Mouse (Mus musculus) urinary bladder, postnatal 36 days (tissue): ENCODE data around the gene Vav2.

Experiments
- DNase-seq, 2 experiments: peaks; one replicate each; pipeline ENCODE4 v3.0.0; 2022; ENCODE audit warnings: low spot score in 2 of 2, mixed read lengths in 1 of 2

Gene Vav2

GRCm38 (mm10) chr2:27410518-27411140 lies 16.2 kb downstream of the Vav2 start:
- no peak for DNase-seq

- DNase-seq, result no peak
Observed at GRCm38 (mm10) chr2:27408194-27408593, 18.6 kb downstream of the Vav2 start.

DNA sequence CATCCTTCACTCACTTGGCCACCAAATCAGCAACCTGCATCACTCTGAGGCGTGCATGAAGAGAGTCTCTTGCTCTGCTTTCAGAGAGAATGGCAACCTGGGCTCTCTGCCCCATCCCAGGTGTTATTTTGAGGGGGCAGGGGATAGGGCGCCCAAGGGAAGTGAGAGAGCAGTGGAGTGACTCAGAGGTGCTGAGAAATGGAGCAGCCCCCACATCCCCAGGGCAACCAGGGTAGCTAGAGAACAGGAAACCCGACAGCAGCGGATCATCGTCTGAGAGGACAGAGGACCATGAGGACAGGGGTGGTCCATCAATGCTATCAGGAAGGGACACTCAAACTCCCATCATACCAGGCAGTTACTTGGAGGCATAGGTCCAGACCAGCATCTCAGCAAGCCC lies 19.9 kb downstream of the Vav2 start:
- DNase-seq, result no peak

DNA sequence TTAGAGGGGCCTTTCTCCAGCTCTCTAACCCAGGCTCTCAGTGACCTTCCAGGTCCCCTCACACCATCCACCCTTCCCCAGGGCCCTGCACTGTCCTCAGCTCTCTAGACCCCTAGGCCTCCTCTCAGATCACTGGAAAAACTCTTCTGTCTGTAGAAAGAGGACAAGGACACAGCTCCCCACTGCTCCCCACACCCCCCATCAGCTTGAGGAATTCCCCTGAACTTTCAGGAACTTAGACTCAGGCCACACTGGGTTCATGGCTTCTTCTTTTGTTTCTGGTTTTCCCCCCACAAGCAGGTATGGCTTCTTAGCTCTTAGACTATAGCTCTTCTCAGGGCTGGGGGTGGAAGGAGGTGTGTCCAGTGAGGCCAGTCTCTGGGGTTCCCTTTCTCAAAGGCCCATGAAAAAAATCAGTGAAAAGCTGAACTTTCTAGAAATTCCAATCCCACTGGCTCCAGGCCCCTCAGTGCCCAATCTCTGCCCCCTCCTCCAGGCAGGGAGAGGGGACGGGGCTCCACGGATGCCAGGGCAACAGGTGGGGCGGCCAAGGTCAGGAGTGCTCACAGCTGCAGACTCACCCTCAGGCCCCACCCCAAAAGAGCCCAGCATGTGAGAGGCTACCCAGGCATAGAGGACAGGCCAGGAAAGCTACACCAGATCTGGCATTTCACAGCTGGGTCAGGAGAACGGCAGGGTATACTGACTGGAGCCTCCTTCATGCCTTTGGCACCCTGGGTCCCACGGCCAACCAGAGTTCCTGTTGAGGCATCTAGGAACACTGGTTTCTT lies 21.5 kb downstream of the Vav2 start:
- DNase-seq, result no peak

- no peak for DNase-seq
Observed at GRCm38 (mm10) chr2:27404375-27405093, 22.3 kb downstream of the Vav2 start.

GRCm38 (mm10) chr2:27401544-27401943 lies 25.3 kb downstream of the Vav2 start:
- no peak for DNase-seq

- no peak for DNase-seq
Observed at GRCm38 (mm10) chr2:27400083-27400482, 26.8 kb downstream of the Vav2 start.

- DNase-seq, result no peak
Observed at GRCm38 (mm10) chr2:27396656-27397440, 30.0 kb downstream of the Vav2 start.

DNA sequence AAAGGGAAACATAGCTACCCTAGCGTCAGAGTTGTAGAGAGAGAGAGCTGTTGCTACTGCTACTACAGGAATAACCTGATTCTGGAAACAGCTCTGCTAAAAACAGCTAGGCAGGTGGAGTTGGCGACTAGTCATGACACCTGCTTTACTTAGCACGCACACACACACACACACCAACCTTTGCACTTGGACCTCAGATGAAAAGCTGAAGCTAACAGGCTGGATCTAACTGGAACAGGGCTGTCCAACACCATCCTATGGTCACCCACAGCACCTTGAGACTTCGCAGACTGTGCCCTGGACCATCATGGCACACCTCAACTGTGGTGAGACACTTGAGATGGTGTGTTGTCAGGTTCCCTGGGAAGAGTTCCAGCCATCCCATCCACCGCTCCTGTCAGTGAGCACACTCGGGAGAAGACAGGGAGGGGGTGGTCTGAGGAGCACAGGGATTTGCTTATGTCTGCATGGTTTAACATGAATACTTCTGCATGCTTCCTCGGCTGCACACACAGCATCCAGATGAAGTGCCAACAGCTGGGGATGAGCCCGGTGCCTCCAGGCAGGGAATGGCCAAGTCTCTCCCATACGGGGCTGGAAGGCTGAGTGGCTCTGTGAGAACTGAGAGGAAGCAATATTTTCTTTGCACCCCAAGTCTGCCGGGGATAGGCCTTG lies 32.5 kb downstream of the Vav2 start:
- DNase-seq, result no peak

GRCm38 (mm10) chr2:27392278-27392677 lies 34.6 kb downstream of the Vav2 start:
- no peak for DNase-seq

DNA sequence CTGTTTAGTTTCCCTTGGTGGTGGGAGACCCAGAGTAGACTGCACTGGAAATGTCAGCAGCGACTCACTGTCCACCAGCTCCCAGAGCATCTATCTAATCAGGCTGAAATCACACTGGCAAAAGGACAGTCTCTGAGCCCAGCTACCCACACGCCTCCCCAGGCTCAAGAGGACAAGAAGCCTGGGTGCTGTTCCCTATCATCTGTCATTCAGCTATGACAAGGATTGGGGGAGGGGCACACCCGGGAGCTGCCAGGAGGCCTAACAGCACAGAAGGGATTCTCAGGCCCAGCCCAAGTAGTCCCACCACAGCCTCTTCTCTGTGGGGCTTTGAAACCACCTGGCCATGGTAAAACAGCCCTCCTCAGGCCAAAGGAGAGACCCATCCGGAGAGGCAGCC lies 36.1 kb downstream of the Vav2 start:
- DNase-seq, result no peak

- no peak for DNase-seq
Observed at GRCm38 (mm10) chr2:27390325-27390724, 36.5 kb downstream of the Vav2 start.

DNA sequence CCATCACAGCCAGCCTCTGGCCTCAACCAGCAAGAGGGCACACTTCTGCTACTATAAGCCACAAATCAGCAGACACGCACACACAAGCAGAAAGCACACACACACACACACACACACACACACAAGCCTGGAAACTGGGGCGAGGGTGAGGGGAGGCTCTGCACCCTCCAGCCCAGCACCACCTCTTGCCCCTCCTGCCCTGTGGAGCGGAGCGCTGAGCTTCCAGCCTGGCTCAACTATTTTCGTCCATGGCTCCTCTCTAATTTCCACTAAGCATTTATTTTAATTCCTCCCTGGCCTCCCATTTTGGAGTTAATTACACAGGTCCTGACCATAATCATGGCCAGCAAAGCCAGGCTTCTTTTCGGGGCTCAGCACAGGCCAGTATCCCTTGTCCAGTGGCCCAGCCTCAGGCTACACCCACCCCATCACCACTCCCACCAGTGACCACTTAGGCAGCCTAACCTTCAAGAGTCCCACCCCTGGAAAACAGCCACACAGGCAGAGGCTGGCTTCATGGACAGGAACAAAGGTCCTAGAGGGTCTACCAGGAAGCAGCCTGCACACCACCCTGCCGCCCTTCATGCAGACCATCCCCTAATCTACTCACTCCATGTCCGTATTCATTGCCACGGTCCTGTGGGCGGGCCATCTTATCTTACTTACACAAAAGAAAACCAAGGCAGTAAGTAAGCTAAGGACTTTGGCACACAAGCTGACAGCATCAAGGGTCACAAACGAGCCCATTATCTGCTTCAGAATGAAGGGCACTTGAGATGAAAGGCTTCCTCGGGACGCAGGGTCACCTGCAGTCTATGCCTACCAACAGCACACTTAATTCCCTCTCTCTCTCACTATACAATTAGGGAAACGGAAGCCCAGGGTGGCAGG lies 37.3 kb downstream of the Vav2 start:
- DNase-seq, result no peak

DNA sequence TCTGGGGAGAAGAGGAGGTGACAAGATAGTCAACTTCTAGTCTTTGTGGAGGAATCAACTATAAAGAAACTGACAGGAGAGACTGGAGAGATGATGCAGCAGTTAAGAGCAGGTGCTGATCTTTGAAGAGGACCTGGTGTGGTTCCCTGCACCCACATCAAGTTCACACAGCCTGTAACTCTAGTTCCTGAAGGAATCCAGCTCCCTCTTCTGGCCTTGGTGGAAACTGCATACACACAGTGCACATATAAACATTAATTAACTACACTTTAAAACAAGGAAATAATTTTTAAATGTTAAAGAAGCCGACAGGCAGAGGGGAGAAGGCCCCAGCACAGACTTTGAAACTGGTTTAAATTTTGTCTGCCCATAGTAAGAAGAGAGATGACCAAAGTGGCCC lies 39.6 kb downstream of the Vav2 start:
- DNase-seq, result no peak

GRCm38 (mm10) chr2:27381698-27382097 lies 45.1 kb downstream of the Vav2 start:
- peak in 1 of 2 experiments; percentile 20 for DNase-seq

- no peak for DNase-seq
Observed at GRCm38 (mm10) chr2:27381254-27381653, 45.6 kb downstream of the Vav2 start.

GRCm38 (mm10) chr2:27377876-27378275 lies 49.0 kb downstream of the Vav2 start:
- DNase-seq, result no peak

- DNase-seq, result no peak
Observed at GRCm38 (mm10) chr2:27377164-27377563, 49.7 kb downstream of the Vav2 start.

DNA sequence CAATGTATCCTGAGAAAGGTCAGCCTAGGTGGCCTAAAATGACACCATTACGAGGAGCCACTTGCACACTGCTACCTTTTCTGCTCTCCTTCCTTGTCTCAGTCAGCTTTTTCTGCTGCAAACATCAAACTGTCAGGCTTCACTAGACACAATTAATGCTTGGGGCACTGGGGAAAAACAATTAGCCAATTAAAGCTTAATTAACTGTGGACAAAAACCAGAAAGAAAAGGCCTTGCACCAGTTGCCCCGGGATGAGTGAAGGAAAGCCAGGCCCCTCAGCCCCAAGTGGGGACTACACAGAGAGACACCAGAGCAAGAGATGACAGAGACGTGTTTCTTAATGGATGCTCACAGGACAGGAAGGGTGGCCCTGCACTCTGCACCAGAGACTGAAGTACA lies 51.7 kb downstream of the Vav2 start:
- DNase-seq, result no peak

GRCm38 (mm10) chr2:27373349-27373748 lies 53.5 kb downstream of the Vav2 start:
- no peak for DNase-seq
